Mouse (Mus musculus): ENCODE measurements at regions not wholly inside any gene's neighbourhood (a gene's known extent, or its start where the extent isn't known, plus 50 kb on each side); places are given as distances from the start of the nearest gene placed in this dataset.

GRCm38 (mm10) chr12:94155110-94155858 lies 1536.7 kb upstream of the Flrt2 start:
- DNase-seq (ENCODE audit: low spot score), result no peak

- DNase-seq (ENCODE audit: low spot score), result no peak
These were observed 1509.7 kb upstream of the Flrt2 start for GRCm38 (mm10) chr12:94182358-94182757.

- DNase-seq (ENCODE audit: low spot score), result peak; percentile 7
These were observed 1501.4 kb upstream of the Flrt2 start for GRCm38 (mm10) chr12:94190620-94191081.

GRCm38 (mm10) chr12:94217906-94218305 lies 1474.1 kb upstream of the Flrt2 start:
- DNase-seq (ENCODE audit: low spot score), result no peak

DNA sequence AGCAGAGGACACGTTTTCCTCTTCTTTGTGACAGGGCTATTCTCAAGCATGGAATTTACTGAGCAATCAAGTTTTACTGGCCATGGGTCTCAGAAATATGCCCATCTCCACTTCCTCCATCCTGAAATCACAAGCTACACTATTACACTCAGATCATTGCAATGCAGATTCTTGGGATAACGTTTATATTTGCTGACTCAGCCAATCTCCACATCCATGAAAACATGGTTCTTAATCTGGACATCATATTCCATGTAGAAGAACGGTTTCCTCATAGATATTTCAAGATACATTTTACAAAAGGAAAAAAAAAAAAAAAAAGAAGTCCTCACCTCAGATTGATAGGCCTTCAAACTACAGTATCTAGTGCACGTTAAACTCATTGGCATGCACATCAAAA lies 1462.1 kb upstream of the Flrt2 start:
- no peak for DNase-seq (ENCODE audit: low spot score)

- no peak for DNase-seq (ENCODE audit: low spot score)
These were observed 1446.7 kb upstream of the Flrt2 start for GRCm38 (mm10) chr12:94245366-94245765.

GRCm38 (mm10) chr12:94247362-94247761 lies 1444.7 kb upstream of the Flrt2 start:
- no peak for DNase-seq (ENCODE audit: low spot score)

DNA sequence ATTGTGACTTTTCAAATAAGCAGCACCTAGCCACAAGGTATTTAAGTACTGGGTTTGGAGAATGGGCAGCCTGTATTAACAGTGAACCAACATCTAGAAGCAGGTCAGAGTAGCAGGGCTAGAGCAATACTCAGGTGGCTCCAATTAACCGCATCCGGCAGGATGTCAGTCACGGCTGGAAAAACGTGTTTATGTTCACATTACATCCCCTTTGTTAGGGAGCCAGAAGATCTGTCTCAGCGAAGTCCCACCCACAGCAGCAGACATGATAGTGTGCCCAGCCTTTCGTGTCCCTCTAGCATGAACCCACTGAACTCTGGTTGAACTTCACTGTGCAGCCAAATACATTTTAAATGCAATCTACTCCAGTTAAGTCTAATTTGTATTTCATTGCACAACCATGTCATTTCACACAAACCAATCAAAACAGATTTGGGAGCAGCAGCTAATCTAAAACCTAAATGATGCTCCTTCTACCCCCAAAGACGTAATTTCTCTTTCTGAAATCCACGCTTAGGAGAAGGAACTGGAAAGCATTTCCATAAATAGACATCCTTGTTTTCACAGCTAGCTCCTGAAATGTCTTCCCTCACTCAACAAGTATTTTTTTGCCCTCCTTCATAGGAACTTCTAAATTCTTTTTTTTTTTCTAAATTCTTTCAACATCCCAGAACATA lies 1438.9 kb upstream of the Flrt2 start:
- no peak for DNase-seq (ENCODE audit: low spot score)

DNA sequence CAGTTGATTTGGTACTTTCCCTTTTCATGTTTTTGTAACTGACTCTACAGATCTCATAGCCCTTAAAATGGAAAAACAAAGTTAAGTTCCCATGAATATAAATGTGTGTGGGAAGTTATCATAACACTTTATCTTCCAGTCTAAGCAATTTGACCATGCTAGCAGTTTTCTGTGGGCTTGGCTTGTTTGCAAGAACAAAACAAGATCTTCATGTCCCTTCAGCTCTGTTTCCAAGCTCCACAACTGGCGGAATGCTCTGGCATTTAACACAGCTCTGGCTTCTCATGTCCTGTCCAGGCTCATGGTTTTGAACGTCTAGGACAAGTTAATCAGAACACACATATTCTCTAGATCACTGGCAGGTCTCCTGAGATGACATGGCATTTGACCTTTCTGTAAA lies 1411.1 kb upstream of the Flrt2 start:
- peak; percentile 20 for DNase-seq (ENCODE audit: low spot score)

DNA sequence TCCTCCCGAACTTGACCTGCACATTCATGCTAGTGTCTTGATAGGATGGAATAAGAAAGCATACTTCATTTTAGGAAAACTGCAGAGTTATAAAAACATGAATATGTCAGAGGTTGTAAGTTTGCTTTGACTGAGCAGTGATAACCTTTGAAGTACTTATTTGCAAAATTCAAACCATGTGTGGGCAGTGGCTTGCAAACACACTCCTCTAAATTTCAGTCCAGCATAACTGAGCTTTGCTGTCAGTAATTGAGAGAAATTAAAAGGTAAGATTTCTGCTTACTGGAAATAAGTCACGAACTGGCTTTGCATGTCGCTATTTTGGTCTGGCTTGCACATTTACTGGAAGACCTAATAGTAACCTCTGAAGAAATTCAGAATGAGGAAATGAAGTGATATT lies 1409.1 kb upstream of the Flrt2 start:
- DNase-seq (ENCODE audit: low spot score), result no peak

- DNase-seq (ENCODE audit: low spot score), result no peak
These were observed 1408.5 kb upstream of the Flrt2 start for GRCm38 (mm10) chr12:94283572-94283971.

DNA sequence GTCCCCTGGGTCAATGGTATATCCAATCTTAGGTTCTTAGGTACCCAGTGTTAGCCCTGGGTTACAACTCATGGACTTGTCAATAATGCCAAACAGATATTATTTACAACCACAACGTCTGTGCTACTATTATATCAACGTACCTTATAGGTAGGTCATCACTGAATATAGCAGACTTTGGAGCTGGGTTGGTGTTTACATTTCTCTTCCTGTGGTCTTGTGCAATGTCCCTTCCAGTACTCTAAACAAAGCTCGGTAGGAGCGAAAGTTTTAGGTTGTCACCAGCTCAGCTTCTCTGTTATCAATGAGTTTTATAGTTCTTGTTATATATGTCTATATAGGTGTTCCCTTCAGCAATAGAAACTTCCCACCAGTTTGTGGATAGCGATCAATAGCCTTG lies 1394.2 kb upstream of the Flrt2 start:
- DNase-seq (ENCODE audit: low spot score), result no peak

DNA sequence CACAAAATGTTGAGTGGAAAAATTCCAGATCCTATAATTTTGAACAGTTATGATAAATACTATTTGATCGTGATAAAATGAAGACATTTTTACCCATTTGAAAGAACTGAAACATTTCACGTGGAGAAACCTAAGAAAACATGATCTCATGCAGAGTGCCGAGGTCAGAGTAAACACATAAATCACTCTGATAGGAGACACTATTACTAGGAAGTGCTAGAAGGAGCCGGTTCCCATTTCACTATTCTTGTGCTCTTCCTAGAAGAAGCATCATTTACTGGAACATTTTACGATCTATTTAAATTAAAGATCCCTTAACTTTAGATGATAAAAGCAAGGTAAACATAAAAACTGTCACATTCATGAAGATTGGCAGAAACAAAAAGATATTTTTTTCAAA lies 1359.7 kb upstream of the Flrt2 start:
- DNase-seq (ENCODE audit: low spot score), result no peak

DNA sequence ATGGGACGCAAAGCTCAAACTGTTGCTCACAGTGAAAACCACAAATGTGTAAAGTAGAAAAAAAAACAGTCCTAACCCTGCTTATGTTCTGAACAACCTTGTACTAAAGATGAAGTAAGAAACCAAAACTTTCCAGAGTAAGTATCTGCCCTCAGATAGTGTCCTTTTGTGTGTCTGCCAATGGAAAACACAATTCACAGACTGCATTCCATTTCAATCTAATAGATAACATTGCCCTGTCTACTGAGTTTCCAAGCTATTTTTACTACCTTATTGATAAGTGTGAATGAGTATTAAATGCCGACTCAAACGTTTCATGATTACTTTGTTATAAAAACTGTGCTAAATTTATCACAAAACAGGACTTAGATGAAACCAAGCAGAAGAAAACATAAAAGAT lies 1357.4 kb upstream of the Flrt2 start:
- DNase-seq (ENCODE audit: low spot score), result no peak

- no peak for DNase-seq (ENCODE audit: low spot score)
These were observed 1342.3 kb upstream of the Flrt2 start for GRCm38 (mm10) chr12:94349623-94350156.

- no peak for DNase-seq (ENCODE audit: low spot score)
These were observed 1327.8 kb upstream of the Flrt2 start for GRCm38 (mm10) chr12:94364269-94364668.

DNA sequence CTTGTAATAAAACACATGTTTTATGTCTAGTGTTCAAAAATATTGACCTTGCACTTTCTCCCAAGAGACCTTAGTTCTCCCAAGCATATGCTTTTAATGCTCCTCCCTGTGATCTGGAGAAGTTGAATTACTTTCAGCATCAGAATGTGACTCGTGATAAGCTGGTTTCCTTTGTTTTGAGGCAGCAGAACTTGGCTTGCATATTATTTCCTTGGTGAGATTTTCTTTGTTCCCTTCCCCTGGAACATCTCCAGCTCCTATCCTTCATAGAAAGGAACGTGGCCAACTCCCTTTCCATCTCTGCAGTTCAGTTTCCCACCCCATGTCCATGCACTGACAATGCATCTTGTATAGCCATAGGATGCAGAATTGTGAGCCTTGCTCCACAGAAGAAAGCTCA lies 1292.0 kb upstream of the Flrt2 start:
- DNase-seq (ENCODE audit: low spot score), result no peak

GRCm38 (mm10) chr12:94420918-94421317 lies 1271.1 kb upstream of the Flrt2 start:
- peak; percentile 37 for DNase-seq (ENCODE audit: low spot score)

DNA sequence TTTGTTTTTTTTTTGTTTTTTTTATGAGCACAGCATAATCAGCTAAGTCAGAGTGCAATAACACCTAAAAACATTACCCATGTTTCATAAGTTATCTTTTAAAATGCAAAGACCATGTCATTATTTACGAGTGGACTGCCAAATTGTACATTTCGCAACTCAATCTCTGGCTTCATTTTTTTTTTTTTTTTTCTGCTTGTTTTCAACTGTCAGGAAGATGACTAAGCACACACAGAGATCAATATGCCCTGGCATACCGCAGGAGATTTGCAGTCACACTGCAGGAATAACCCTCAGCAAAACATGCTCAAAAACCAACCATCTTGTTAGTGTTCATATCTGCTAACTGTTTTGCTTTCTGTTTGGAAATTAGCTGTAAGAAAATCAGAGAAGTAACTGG lies 1270.3 kb upstream of the Flrt2 start:
- DNase-seq (ENCODE audit: low spot score), result peak; percentile 26

- DNase-seq (ENCODE audit: low spot score), result no peak
These were observed 1267.6 kb upstream of the Flrt2 start for GRCm38 (mm10) chr12:94424340-94424981.

GRCm38 (mm10) chr12:94449517-94449916 lies 1242.5 kb upstream of the Flrt2 start:
- DNase-seq (ENCODE audit: low spot score), result no peak

- DNase-seq (ENCODE audit: low spot score), result no peak
These were observed 1224.0 kb upstream of the Flrt2 start for GRCm38 (mm10) chr12:94468027-94468426.

GRCm38 (mm10) chr12:94468609-94469008 lies 1223.4 kb upstream of the Flrt2 start:
- no peak for DNase-seq (ENCODE audit: low spot score)

Measured in adipocyte (in vitro differentiated cells).